Mouse (Mus musculus) liver, postnatal 0 days (tissue): ENCODE results near the gene Rrp8.

ENCODE experiments used
- CTCF ChIP-seq: sonication (generic); IDR thresholded peaks from 2 replicates; pipeline ENCODE4 v1.5.1; 2016; ENCODE audit warnings: antibody characterized with exemption, low read depth
- EP300 ChIP-seq: IDR thresholded peaks from 2 replicates; pipeline ENCODE4 v1.6.1; 2016; ENCODE audit warnings: antibody characterized with exemption, low read depth, mild to moderate bottlenecking

DNA sequence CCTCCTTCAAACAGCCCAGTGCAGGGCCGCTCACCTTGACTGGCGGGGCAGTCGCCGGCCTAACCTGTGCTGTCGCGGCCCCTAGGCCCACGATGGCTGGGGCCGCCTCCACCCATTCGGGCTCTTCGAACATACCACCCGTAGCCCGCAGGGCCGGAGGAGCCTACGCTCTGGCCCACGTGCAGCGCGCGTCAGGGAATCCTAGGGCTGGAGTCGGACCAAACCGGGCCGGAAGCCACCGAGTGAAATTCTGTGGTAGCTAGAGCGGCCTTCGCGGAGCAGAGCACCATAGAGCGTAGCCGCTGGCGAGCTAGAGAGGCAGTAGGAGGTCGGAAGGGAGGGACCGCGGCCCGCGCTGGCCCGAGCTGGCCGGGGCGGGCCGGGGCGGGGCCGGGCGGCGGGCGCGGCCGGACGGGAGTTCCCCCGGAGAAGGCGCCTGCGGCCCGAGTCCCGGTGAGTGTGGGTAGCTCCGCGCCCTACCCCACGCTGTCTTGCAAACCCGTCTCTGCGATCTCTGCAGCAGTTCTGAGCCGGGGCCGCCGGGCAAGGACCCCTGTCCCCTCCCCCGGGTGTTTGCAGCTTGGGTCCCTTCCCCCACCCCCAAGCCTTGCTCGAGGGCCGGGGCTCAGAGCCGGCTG, 802 bp downstream of the Rrp8 start, which contains the start of gene Ilk:
- TF ChIP-seq EP300 (no peak), CTCF (no peak)
